Mouse (Mus musculus) megakaryocyte progenitor cell, adult 5-6 weeks (primary cell): ENCODE data around the gene Frmpd2. TPM values are rescaled to one million over a fixed set of nuclear protein-coding genes. Genes with fewer than 3 reads are reported as not detected.

Source experiments
- ATAC-seq: replicated peaks from 2 replicates; pipeline ENCODE4 v1.8.0; 2016; ENCODE audit warnings: mild to moderate bottlenecking, moderate TSS enrichment, inconsistent platforms; ENCODE audit not compliant: poor library complexity
- total RNA-seq, 2 experiments: library from RNA; stranded (forward) in 1 of 2; stranded (reverse) in 1 of 2; fragments of 157-497, 149-512 nt in 1 of 2; fragments of 200-1000 nt in 1 of 2; gene quantifications; 2 replicates each; pipeline versions ENCODE4 v1.2.3 to v1.2.4; 2015 to 2017

Frmpd2 gene
- total RNA-seq, 2 experiments from 2014 or later, result not detected

DNA sequence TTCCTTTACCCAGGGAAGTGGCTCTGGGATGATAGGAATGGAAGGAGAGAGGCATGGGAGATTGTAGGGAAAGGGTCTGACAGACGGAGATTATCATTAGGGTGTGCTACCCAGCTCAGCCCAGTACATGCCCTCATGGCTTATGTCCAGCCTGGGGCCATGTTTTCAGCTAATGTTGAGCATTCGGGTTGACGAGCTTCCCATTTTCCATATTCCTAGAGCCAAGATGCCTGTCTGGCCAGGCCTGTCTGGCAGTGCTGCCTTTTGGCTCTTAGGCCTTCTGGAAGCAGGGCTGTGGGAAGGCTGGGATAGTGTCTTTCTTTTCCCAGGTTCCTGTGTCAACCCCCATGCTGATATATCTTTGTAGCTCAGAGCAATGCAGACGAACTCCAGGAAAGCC lies 35.2 kb downstream of the Frmpd2 start:
- ATAC-seq, result no peak

DNA sequence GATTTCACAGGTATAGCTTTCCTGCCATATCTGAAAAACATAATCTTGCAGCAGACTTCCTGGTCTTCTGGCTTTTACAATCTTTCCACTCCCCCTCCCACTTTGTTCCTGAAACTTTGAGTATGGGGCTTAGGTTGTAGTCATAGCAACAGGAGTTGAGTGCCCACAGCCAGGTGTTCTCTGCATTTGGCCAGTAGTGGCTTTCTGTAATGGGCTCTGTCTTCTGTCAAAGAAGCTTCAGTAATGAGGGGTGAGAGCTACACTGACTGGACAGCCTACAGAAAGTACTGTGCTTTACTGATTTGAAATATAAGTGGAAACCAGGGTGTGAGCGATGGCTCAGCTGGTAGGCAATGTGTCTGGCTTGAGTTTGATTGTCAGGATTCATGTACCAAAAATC lies 37.2 kb downstream of the Frmpd2 start:
- no peak for ATAC-seq

- no peak for ATAC-seq
These were observed 42.4 kb downstream of the Frmpd2 start for GRCm38 (mm10) chr14:33513877-33514276.

GRCm38 (mm10) chr14:33514756-33515285 lies 43.3 kb downstream of the Frmpd2 start:
- no peak for ATAC-seq

DNA sequence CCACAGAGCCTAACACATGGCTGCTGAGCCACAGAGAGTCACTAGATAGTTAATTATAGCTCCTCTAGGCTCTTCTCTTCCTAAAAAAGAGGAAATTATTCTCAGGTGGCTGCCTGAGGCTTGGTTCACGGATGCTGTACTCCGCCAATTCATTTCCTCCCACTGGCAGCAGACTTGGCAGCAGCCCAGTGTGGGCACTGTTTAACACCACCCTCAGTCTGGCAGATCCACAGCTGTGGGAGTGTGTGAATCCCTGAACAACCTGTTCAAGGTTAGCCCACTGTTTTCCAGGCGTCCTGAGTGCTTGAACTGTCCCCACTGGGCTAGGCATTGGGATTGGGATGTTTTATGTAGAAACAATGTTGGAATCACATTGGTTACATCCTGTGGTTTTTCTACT lies 50.0 kb downstream of the Frmpd2 start:
- peak; percentile 54 for ATAC-seq

DNA sequence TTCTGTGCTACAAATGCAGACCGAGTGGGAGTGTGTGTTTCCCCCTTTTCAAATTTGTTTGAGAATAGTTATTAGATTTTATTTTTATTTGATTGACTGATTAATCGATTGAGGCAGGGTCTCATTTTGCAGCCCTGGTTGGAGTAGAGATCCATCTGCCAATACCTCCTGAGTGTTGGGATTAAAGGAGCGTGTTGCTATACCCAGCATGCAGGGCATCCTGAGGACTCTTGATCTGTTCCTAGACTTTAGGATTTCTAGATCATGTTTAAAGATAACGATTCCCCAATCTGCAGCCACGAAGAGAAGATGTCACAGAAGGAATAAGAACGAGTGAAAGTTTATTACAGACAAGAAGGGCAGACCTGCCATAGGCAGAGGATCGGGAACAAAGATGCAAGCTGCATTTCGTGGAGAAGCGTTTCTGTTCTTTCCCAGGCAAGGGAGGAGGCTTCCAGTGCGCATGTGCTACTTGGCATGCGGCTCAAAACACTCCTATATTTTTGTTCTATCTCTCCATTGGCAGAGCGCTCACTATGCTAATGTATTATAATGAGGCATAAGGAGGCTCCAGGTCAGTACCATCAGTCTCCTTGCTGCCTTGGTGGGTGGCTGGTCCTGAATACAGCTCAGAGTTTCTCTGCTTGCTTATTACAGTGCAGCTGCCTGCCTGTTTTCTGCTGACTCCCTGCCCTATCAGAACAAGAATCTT lies 53.9 kb downstream of the Frmpd2 start:
- no peak for ATAC-seq

DNA sequence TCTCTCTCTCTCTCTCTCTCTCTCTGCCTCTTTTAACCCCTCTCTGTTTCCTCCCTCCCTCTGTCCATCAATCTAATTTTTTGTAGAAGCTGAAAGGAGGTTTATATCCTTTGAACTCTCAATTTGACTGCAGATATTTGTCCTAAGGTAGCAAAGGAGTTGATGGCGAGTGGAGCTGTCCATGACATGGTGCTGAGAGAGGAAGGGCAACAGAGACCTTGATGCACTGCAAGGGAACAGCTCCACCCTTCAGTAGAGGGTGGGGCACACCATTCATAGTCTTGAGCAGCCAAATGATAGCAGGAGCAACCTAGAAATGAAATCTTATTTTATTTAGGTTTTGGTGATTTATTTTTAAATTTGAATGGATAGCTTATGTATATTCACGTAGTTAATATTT lies 55.1 kb downstream of the Frmpd2 start:
- ATAC-seq, result peak; percentile 37; the same call in 1 of the 2 replicates

GRCm38 (mm10) chr14:33527938-33528337 lies 56.4 kb downstream of the Frmpd2 start:
- no peak for ATAC-seq

- no peak for ATAC-seq
These were observed 59.9 kb downstream of the Frmpd2 start for GRCm38 (mm10) chr14:33531331-33531912.

DNA sequence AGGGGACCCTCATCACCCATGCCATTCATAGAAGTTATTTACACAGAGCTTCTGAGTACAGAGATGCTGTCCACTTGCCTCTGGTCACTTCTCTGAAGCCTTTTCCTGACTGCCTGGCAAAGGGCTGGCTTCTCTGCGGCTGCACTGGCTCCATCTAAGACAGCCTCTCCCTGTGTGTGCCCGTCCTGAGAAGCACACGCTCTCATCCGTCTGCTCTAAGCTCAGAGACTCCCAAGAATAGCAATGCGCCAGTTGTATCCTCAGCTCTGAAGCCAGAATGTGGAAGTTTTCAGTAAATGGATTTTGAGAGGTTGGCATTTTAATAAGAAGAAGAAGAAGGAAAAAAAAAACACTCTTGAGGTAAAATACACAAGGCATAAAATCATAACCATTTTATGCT lies 61.3 kb downstream of the Frmpd2 start:
- no peak for ATAC-seq

DNA sequence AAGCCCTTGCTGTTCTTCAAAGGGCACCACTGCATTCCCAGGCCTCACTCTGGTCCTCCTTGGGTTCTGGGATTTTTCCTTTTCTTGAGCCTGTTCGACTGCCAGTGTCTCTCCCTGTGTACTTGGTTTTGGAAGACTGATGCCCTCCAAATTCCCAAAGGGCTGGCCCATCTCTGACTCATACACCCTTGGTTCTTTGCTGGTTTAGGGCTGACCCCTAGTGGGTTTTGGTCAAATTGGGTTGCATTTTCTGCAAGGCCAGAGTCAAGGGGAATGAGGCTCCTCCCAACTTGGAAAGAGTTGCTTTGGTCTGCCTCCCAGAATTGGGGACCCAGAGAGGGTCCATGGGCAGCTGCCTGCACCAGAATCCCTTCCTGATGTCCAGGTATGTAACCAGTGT lies 62.0 kb downstream of the Frmpd2 start:
- no peak for ATAC-seq

GRCm38 (mm10) chr14:33535317-33535716 lies 63.8 kb downstream of the Frmpd2 start:
- no peak for ATAC-seq

DNA sequence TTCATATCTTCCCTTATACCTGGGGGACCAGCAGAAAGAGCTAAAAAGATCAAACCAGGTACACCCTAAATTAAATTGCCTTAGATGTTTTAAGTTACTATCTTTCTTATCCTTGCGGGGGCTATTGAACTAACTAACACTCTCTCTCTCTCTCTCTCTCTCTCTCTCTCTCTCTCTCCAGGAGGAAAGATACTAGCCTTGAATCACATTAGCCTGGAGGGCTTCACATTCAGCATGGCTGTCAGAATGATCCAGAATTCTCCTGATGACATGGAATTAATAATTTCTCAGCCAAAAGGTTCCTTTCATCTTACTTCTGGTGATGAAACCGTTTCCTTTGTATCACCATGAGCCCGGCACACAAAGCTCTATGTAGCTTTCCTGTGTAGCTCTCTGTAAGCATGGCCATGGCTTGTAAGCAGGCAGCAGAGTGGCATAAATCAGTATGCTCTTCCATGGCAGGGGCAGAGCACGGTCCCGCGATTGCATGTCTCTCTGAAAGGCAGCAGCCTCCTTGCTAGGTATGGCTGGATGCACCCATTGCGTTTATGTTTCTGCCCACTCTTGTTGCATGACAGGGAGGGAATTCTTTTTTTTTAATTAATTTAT lies 68.2 kb downstream of the Frmpd2 start:
- ATAC-seq, result no peak

DNA sequence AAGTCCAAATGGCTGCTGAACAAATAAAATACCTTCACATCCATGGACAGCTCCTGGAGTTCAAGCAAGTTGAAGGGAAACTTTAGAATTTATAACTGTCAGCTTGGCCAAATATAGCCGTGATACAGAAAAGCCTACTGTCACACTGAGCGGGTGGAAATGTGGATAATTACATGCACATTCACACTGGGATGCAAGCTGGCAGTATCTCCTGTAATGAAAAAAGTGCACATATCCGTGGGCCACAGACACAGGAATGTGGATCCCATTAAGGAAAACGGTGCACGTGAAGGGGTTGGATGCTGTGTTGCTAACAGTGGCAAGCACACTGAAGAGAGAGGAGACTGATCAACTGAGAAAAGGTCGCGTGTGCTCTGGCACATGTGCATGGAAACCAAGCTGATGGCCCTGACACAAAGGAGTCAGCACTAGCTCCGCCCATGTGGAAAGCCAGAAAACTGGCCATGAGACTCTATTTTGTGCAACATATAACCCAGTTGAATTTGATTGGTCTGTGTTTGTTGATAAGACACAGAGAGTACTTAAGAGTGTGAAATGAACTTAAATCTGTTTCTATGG lies 74.2 kb downstream of the Frmpd2 start:
- ATAC-seq, result no peak

GRCm38 (mm10) chr14:33548650-33549049 lies 77.2 kb downstream of the Frmpd2 start:
- no peak for ATAC-seq

DNA sequence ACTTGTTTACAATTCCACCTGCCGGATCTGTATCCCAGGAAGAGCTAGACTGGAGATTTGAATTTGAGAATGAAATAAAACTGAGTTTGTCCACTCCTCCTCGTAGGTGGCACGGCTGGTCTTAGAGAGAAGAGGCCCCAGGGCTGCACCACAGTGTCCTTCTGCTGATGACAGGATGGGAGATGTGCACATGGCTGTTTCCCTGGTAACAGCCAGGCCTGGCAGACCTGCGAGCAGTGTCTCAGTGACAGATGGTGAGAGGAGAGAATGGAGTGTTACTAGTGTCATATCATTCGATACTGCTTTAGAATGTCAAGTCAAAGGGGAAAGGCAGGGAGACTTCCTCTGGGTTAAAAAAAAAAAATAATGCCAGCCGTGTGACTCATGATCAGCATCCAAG lies 78.4 kb downstream of the Frmpd2 start:
- no peak for ATAC-seq

DNA sequence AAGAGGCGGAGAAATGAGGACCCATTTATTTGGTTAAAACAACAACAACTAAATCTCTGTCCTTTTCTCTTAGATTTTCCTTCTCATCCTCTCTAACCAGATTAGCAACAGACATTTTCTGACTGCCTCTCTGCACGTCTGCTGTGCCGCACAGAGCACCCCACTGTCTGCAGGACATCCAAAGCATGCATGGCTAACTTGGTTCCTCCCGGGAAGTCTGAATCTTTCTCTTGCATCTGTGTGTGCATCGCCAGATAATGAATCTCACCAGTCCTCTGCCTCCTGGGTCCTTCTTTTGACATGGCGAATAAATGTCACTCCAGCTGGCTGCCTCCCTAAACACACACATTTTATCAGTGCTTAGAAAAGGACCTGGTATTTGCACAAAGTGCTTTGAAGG lies 99.2 kb downstream of the Frmpd2 start:
- no peak for ATAC-seq

DNA sequence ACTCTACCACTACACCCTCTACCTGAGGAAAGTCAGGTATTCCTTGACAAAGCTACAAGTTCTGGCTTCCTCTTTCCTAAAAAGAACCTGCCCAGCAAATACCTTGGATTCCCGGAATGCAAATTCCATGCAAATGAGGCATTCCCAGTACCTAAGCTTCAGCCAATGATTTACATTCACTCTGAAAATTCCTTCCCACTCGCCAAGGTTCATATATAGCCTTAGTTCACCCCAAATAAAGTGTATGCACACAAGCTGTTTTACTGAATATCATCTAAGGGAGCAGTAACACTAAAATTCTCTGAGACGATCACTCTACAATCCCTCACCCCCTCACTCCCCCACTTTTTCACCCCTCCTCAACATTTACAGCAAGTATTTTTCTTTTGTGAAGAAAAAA lies 102.1 kb downstream of the Frmpd2 start:
- ATAC-seq, result no peak

DNA sequence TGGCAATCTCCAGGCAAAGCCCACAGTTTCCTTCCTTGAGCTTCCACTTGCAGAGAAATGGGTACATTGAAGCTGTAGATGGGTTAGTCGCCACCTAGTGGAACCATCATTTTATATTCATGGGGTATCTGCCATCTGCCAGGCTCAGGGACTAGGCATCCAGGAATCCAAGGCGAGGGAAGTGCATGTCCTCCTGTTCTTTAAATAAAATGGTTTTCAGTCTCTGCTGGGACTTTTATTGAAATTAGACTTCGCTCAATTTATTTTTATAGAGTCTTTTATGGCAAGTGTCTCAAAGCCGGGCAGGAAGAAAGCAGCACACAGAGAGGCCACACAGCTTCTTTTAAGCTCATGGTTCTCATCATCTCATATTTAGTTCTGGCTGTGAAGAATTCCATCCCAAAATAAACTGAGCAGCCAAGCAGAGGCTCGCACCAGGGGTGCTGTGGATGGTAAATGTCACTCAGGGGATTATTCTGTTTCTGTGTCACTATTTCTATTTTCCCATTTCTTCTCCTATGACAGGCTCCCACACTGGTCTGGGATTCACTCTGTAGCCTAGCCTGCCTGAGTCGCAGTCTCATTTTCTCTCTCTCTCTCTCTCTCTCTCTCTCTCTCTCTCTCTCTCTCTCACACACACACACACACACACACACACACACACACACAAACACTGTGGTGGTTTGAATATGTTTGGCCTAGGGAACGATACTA lies 108.4 kb downstream of the Frmpd2 start:
- ATAC-seq, result no peak

DNA sequence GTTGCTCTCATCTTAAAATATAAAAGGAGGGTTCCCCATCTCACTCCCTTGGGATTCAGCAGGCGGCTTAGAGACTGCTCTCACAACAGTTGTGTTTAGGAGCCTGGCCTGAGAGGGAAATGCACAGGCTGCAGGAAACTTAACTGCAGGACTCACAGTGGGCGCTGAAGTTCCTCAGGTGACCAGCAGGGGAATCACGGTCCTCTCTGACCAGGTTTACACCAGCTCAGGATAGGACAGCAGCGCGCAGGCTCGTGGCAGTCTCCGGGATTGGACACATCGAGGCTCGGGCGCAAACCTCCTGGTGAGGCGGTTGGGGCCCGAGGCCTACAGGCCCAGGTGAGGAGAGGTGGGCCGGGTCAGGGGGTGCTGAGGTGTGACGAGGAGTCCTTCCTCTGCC lies 117.5 kb downstream of the Frmpd2 start, which contains the start of gene Ptpn20:
TSS of gene Ptpn20 (plus strand) at position 257 of the 400 bp plus-strand sequence.
- no peak for ATAC-seq
